Mouse (Mus musculus) embryonic facial prominence, embryonic 15.5 days (tissue): ENCODE measurements around the gene Pcgf1. TPM values are rescaled to one million over a fixed set of nuclear protein-coding genes. Genes with fewer than 3 reads are reported as not detected.

Source experiments
- ATAC-seq: fragments of 200-750 bp; cut with Nextera tagmentation; 2 replicates; pipeline ENCODE4 v1.8.0; 2017; ENCODE audit warnings: low read depth, moderate TSS enrichment; ENCODE audit not compliant: insufficient number of reproducible peaks, low FRiP score, low TSS enrichment
- H3K27ac ChIP-seq: fragments of 300-500 bp; sonication (generic); replicated peaks from 2 replicates; pipeline ENCODE4 v1.5.1; 2015; ENCODE audit warnings: mild to moderate bottlenecking, inconsistent platforms
- H3K27me3 ChIP-seq: fragments of 300-500 bp; sonication (generic); 2 replicates; pipeline ENCODE4 v1.6.1; 2015; ENCODE audit warnings: inconsistent platforms
- H3K36me3 ChIP-seq: fragments of 300-500 bp; sonication (generic); 2 replicates; pipeline ENCODE4 v1.6.1; 2015; ENCODE audit warnings: mild to moderate bottlenecking, inconsistent platforms
- H3K4me1 ChIP-seq: fragments of 300-500 bp; sonication (generic); 2 replicates; pipeline ENCODE4 v1.6.1; 2015; ENCODE audit warnings: inconsistent platforms
- H3K4me2 ChIP-seq: fragments of 300-500 bp; sonication (generic); replicated peaks from 2 replicates; pipeline ENCODE4 v1.6.1; 2015; ENCODE audit warnings: mild to moderate bottlenecking, inconsistent platforms
- H3K4me3 ChIP-seq: fragments of 300-500 bp; sonication (generic); replicated peaks from 2 replicates; pipeline ENCODE4 v1.5.1; 2015; ENCODE audit warnings: mild to moderate bottlenecking, inconsistent platforms
- H3K9ac ChIP-seq: fragments of 300-500 bp; sonication (generic); 2 replicates; pipeline ENCODE4 v1.6.1; 2015; ENCODE audit warnings: inconsistent platforms
- H3K9me3 ChIP-seq: fragments of 300-500 bp; sonication (generic); replicated peaks from 2 replicates; pipeline ENCODE4 v1.6.1; 2016; ENCODE audit warnings: inconsistent platforms
- WGBS: fragments of 180-500 bp; shearing (Covaris S2); methylation state at CpG from one replicate; pipeline ENCODE4 v1.1.7; 2015; 5-methylcytosine and 5-hydroxymethylcytosine counted together
- polyA plus RNA-seq: library from polyadenylated mRNA; unstranded; fragments of >200 nt; fragmentation: Nextera tagmentation; extraction: Ambion mirVana; gene quantifications from 2 replicates; pipeline ENCODE4 v1.2.1, GENCODE M21; 2015

Pcgf1 gene
- polyA plus RNA-seq, 1 experiment from 2014 or later, result 39.4 TPM

- Histone ChIP-seq H3K9ac (no peak overlapping the region), H3K4me3 (no peak overlapping the region), H3K4me2 (no peak overlapping the region), H3K9me3 (no peaks in the 10 kb centered on the region), H3K4me1 (peaks cover 4% of the 10 kb centered on the region), H3K27ac (no peak overlapping the region), H3K27me3 (no peaks in the 10 kb centered on the region), H3K36me3 (no peaks in the 10 kb centered on the region)
- WGBS, result 62% methylated on average over 6 of the region's 6 CpGs
- no peak for ATAC-seq
Observed at GRCm38 (mm10) chr6:83043561-83043960, 34.1 kb upstream of the Pcgf1 start.

- no peaks in the 10 kb centered on the region for H3K27me3 ChIP-seq
- no peak overlapping the region for H3K4me3 ChIP-seq
- no peak overlapping the region for H3K27ac ChIP-seq
- H3K9me3 ChIP-seq, result no peaks in the 10 kb centered on the region
- H3K9ac ChIP-seq, result no peak overlapping the region
- 89% methylated on average over 5 of the region's 5 CpGs for WGBS
- H3K36me3 ChIP-seq, result no peaks in the 10 kb centered on the region
- H3K4me2 ChIP-seq, result no peak overlapping the region
- H3K4me1 ChIP-seq, result no peaks in the 10 kb centered on the region
- ATAC-seq, result no peak
Observed at GRCm38 (mm10) chr6:83043993-83044392, 33.7 kb upstream of the Pcgf1 start.

DNA sequence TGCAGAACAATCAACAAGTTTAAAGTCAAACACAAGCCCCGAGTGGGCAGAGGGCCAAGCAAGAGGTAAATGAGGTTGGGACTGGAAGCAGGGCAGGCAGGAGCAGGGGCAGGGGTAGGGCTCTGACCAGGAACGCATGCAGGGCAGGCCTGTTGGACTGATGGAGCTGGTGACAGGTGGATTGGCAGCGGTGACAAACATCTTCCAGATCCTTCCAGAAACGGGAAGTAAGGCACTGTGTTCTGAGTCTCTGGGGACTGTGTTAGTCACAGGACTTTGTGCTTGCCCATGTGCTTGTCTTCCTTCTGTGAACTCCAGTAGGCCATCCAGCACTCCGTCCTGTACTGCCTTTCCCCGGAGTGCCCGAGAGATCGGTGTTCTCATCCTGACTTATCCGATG, 32.9 kb upstream of the Pcgf1 start:
- Histone ChIP-seq H3K36me3 (no peaks in the 10 kb centered on the region), H3K4me1 (no peaks in the 10 kb centered on the region), H3K9ac (no peak overlapping the region), H3K4me3 (no peak overlapping the region), H3K27me3 (no peaks in the 10 kb centered on the region), H3K9me3 (no peaks in the 10 kb centered on the region), H3K4me2 (no peak overlapping the region), H3K27ac (no peak overlapping the region)
- no peak for ATAC-seq
- WGBS, result 69% methylated on average over 9 of the region's 9 CpGs

GRCm38 (mm10) chr6:83049367-83049766, 28.3 kb upstream of the Pcgf1 start:
- no peaks in the 10 kb centered on the region for H3K27me3 ChIP-seq
- H3K4me2 ChIP-seq, result no peak overlapping the region
- H3K9me3 ChIP-seq, result no peaks in the 10 kb centered on the region
- H3K36me3 ChIP-seq, result peaks cover 15% of the 10 kb centered on the region
- WGBS, result 76% methylated on average over 10 of the region's 10 CpGs
- H3K9ac ChIP-seq, result no peak overlapping the region
- no peak overlapping the region for H3K27ac ChIP-seq
- H3K4me1 ChIP-seq, result peaks cover 13% of the 10 kb centered on the region
- no peak for ATAC-seq
- H3K4me3 ChIP-seq, result no peak overlapping the region

DNA sequence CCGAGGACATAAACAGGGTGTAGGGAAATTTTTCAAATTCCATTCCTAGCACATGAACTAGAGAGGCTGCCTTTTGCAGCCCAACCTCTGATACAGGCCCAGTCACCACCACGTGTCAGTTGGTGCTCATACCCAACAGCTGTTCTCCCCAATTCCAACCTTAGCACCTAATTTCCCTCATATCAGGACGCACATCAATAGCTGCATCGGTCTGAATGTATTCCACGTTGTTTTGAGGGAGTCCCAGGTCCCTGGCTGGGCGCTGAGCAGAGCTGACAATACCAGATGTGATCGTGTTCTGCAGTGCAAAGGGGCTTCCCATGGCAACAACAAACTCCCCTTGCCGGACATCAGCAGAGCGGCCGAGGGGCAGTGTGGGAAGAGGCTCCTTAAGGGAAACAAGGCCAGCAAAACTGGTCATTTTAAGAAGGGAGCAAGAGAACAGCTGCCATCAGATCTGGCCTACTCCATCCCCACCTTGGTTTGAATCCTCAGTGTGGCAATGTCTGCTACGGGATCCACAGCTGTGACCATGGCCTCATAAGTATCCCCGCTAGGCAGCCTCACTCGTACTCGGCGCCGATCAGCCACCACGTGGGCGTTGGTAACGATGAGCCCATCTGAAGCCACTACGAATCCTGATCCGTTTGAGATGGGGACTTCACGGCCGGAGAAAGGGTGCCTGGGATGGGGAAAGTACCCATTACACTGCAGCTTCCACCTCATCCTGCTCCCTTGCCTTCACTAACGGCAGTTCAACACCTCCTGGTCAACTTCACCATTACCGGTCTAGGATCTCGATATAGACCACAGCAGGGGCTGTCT, 24.3 kb upstream of the Pcgf1 start:
- peaks cover 33% of the 10 kb centered on the region for H3K36me3 ChIP-seq
- no peak for ATAC-seq
- H3K4me2 ChIP-seq, result peak overlapping the region; percentile 89
- H3K4me1 ChIP-seq, result peaks cover 27% of the 10 kb centered on the region
- H3K27me3 ChIP-seq, result no peaks in the 10 kb centered on the region
- peak overlapping the region; percentile 97 for H3K4me3 ChIP-seq
- under 1% methylated on average over 26 of the region's 26 CpGs for WGBS
- peak overlapping the region; percentile 90 for H3K27ac ChIP-seq
- peak overlapping the region; percentile 95 for H3K9ac ChIP-seq
- no peaks in the 10 kb centered on the region for H3K9me3 ChIP-seq

GRCm38 (mm10) chr6:83054074-83054851, 23.4 kb upstream of the Pcgf1 start, which contains the start of gene Aup1:
Aup1 (plus strand) TSS chr6:83054521.
- ATAC-seq, result peak; percentile 96
- Histone ChIP-seq H3K9me3 (no peaks in the 10 kb centered on the region), H3K4me2 (peak within 1 kb of the TSS; percentile 89), H3K4me1 (peaks cover 27% of the 10 kb centered on the region), H3K9ac (peak within 1 kb of the TSS; percentile 95), H3K27ac (peak within 1 kb of the TSS; percentile 90), H3K27me3 (no peaks in the 10 kb centered on the region), H3K4me3 (peak within 1 kb of the TSS; percentile 97), H3K36me3 (peaks cover 33% of the 10 kb centered on the region)
- under 1% methylated on average over 64 of the region's 64 CpGs for WGBS

DNA sequence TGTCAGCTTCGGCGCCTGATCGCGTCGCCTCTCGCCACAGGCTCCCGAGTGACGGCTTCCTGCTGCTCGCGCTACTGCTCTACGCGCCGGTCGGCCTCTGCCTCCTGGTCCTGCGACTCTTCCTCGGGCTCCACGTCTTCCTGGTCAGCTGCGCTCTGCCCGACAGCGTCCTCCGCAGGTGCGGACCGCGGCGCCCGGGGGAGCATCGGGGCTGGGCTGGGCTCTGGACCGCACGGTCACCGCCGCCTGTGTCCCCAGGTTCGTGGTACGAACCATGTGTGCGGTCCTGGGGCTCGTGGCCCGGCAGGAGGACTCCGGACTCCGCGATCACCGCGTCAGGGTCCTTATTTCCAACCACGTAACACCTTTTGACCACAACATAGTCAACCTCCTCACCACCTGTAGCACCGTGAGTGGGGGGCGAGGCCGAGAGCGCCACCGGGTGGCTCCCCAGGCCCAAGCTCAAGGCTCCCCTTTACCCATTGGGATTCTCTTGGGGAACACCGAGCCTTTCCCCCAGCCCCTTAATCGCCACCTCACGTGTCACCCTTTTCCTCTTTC, 22.7 kb upstream of the Pcgf1 start, which contains the start of gene Htra2:
TSS of gene Htra2 (minus strand) at position 403 of the 561 bp plus-strand sequence.
- Histone ChIP-seq H3K4me1 (peaks cover 27% of the 10 kb centered on the region), H3K9me3 (no peaks in the 10 kb centered on the region), H3K4me2 (peak within 1 kb of the TSS; percentile 89), H3K36me3 (peaks cover 33% of the 10 kb centered on the region), H3K27ac (peak within 1 kb of the TSS; percentile 90), H3K4me3 (peak within 1 kb of the TSS; percentile 97), H3K27me3 (no peaks in the 10 kb centered on the region; the same call in 1 of the 2 replicates), H3K9ac (peak within 1 kb of the TSS; percentile 95)
- ATAC-seq, result peak; percentile 16
- under 1% methylated on average over 50 of the region's 50 CpGs for WGBS

GRCm38 (mm10) chr6:83057790-83058189, 19.9 kb upstream of the Pcgf1 start, which contains the start of gene Dqx1:
Dqx1 (plus strand) TSS chr6:83057844.
- no peak for ATAC-seq
- Histone ChIP-seq H3K4me2 (no peak within 1 kb of the TSS), H3K9me3 (no peaks in the 10 kb centered on the region), H3K9ac (no peak within 1 kb of the TSS), H3K36me3 (peaks cover 18% of the 10 kb centered on the region), H3K4me3 (no peak within 1 kb of the TSS), H3K4me1 (peaks cover 22% of the 10 kb centered on the region), H3K27ac (no peak within 1 kb of the TSS), H3K27me3 (peaks cover 26% of the 10 kb centered on the region)
- 38% methylated on average over 3 of the region's 3 CpGs for WGBS

GRCm38 (mm10) chr6:83058725-83059124, 18.9 kb upstream of the Pcgf1 start:
- WGBS, result 82% methylated on average over 2 of the region's 2 CpGs
- Histone ChIP-seq H3K9ac (no peak overlapping the region), H3K27me3 (peaks cover 35% of the 10 kb centered on the region), H3K4me1 (peaks cover 14% of the 10 kb centered on the region), H3K27ac (no peak overlapping the region), H3K4me3 (no peak overlapping the region), H3K9me3 (no peaks in the 10 kb centered on the region), H3K4me2 (no peak overlapping the region), H3K36me3 (peaks cover 18% of the 10 kb centered on the region)
- no peak for ATAC-seq

- Histone ChIP-seq H3K27me3 (peaks cover 100% of the 10 kb centered on the region), H3K36me3 (no peaks in the 10 kb centered on the region), H3K9ac (no peak overlapping the region), H3K4me2 (no peak overlapping the region), H3K4me1 (peaks cover 25% of the 10 kb centered on the region), H3K27ac (no peak overlapping the region), H3K9me3 (no peaks in the 10 kb centered on the region), H3K4me3 (no peak overlapping the region)
- ATAC-seq, result no peak
- WGBS, result 37% methylated on average over 8 of the region's 8 CpGs
Observed at GRCm38 (mm10) chr6:83065995-83066394, 11.7 kb upstream of the Pcgf1 start.

DNA sequence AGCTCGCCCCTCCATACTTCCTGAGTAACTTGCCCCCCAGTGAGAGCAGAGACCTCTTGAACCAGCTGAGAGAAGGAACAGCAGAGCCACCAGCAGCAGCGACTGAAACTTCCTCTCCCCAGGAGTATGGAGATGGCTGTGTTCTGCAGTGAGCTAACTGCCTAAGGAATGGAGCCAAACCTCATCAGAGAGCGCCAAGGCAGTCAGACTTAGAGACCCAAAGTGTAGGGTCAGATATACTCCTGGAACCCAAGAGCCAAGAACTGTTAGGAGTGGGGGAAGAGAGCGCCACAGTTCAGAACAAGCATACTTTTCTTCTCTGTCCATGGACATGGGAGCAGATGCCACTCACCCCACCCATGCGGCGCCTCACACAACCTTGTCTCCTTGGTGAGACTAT, 11.2 kb upstream of the Pcgf1 start:
- 31% methylated on average over 6 of the region's 6 CpGs for WGBS
- Histone ChIP-seq H3K27me3 (peaks cover 100% of the 10 kb centered on the region), H3K4me1 (peaks cover 30% of the 10 kb centered on the region), H3K4me2 (no peak overlapping the region), H3K36me3 (no peaks in the 10 kb centered on the region), H3K9me3 (no peaks in the 10 kb centered on the region), H3K9ac (no peak overlapping the region), H3K4me3 (no peak overlapping the region), H3K27ac (no peak overlapping the region)
- no peak for ATAC-seq
